11 mouse cellular contexts compared by ENCODE assay signal in genomic region chr1:81927721-81928120, GRCm38 (mm10).
"Had no signal": no experiment of that assay in that cellular context is flagged by ENCODE, and none has a peak within 500 bp of the region (broad histone marks: within the 10 kb centered on the region; RNA-seq: fewer than 3 reads in every experiment).

No protein-coding gene starts in this region.

- ATAC-seq: midbrain, embryonic 13.5 days had no signal

- H3K4me1 ChIP-seq: limb, embryonic 15.5 days; liver, embryonic 13.5 days; midbrain, embryonic 13.5 days had no signal

- H3K27me3 ChIP-seq: limb, embryonic 15.5 days; liver, embryonic 13.5 days; midbrain, embryonic 13.5 days had no signal

- H3K9me3 ChIP-seq: limb, embryonic 15.5 days; liver, embryonic 13.5 days; midbrain, embryonic 13.5 days had no signal

- H3K9ac ChIP-seq: limb, embryonic 15.5 days; liver, embryonic 13.5 days; midbrain, embryonic 13.5 days had no signal

- H3K27ac ChIP-seq: kidney, postnatal 0 days; limb, embryonic 15.5 days; liver, embryonic 13.5 days; midbrain, embryonic 13.5 days had no signal

- H3K4me2 ChIP-seq: limb, embryonic 15.5 days; liver, embryonic 13.5 days; midbrain, embryonic 13.5 days had no signal

- H3K4me3 ChIP-seq: limb, embryonic 15.5 days; liver, embryonic 13.5 days; midbrain, embryonic 13.5 days had no signal

- DNase-seq: kidney, postnatal 36 days; layer of hippocampus, adult 9-11 months; layer of hippocampus, postnatal 36 days; liver, embryonic 13.5 days; lung, adult 18-20 months; right cerebral cortex, postnatal 14 days; thymus, adult 18-20 months; thymus, postnatal 14 days had no signal

- H3K36me3 ChIP-seq: limb, embryonic 15.5 days; liver, embryonic 13.5 days; midbrain, embryonic 13.5 days had no signal
